Mouse (Mus musculus): Measurements from ENCODE around the gene Sbf1. TPM values are rescaled to one million over a fixed set of nuclear protein-coding genes. Genes with fewer than 3 reads are reported as not detected.
A peak's percentile ranks its signal among the peaks of the same experiment; 100 is the strongest.

Sbf1 gene
- total RNA-seq (2022), result 100 to 1,000 TPM in 2 of 4 experiments, 10 to 100 TPM in 2; 90.8 to 127 (median 101) TPM

GRCm38 (mm10) chr15:89315190-89315731 is at the start of gene Sbf1:
TSS of gene Sbf1 (minus strand) at chr15:89315311.
- peak; percentile 98 for DNase-seq

- DNase-seq, result no peak
Measured at GRCm38 (mm10) chr15:89363051-89363450, 47.9 kb upstream of the Sbf1 start.

GRCm38 (mm10) chr15:89358784-89359183 is 43.7 kb upstream of the Sbf1 start:
- no peak for DNase-seq

GRCm38 (mm10) chr15:89356372-89356771 is 41.3 kb upstream of the Sbf1 start:
- peak; percentile 45 for DNase-seq

GRCm38 (mm10) chr15:89355241-89356187 is 40.4 kb upstream of the Sbf1 start, which contains the start of the genes Lmf2 and Ncaph2:
TSS of gene Lmf2 (minus strand) at chr15:89355659.
TSS of gene Ncaph2 (plus strand) at chr15:89355719.
- peak; percentile 94 for DNase-seq

GRCm38 (mm10) chr15:89354455-89354854 is 39.3 kb upstream of the Sbf1 start:
- no peak for DNase-seq

GRCm38 (mm10) chr15:89353837-89354236 is 38.7 kb upstream of the Sbf1 start:
- DNase-seq, result no peak

GRCm38 (mm10) chr15:89352795-89353194 is 37.7 kb upstream of the Sbf1 start:
- DNase-seq, result no peak

- no peak for DNase-seq
Measured at GRCm38 (mm10) chr15:89352054-89352453, 36.9 kb upstream of the Sbf1 start.

GRCm38 (mm10) chr15:89351302-89351701 is 36.2 kb upstream of the Sbf1 start:
- DNase-seq, result no peak

- DNase-seq, result no peak
Measured at GRCm38 (mm10) chr15:89350447-89350846, 35.3 kb upstream of the Sbf1 start.

- DNase-seq, result no peak
Measured at GRCm38 (mm10) chr15:89343325-89343724, 28.2 kb upstream of the Sbf1 start.

GRCm38 (mm10) chr15:89341678-89342077 is 26.6 kb upstream of the Sbf1 start:
- DNase-seq, result no peak

- DNase-seq, result no peak
Measured at GRCm38 (mm10) chr15:89340136-89340535, 25.0 kb upstream of the Sbf1 start.

- no peak for DNase-seq
Measured at GRCm38 (mm10) chr15:89339696-89340095, 24.6 kb upstream of the Sbf1 start.

GRCm38 (mm10) chr15:89336422-89336821 is 21.3 kb upstream of the Sbf1 start:
- DNase-seq, result no peak

GRCm38 (mm10) chr15:89334774-89335537 is 19.8 kb upstream of the Sbf1 start:
- no peak for DNase-seq

- no peak for DNase-seq
Measured at GRCm38 (mm10) chr15:89334271-89334670, 19.2 kb upstream of the Sbf1 start, which contains the start of gene Miox. TSS of gene Miox (plus strand) at chr15:89334398.

GRCm38 (mm10) chr15:89326441-89326840 is 11.3 kb upstream of the Sbf1 start:
- DNase-seq, result no peak

GRCm38 (mm10) chr15:89323656-89324055 is 8.5 kb upstream of the Sbf1 start:
- DNase-seq, result no peak

GRCm38 (mm10) chr15:89322670-89323522 is 7.8 kb upstream of the Sbf1 start, which contains the start of gene Adm2:
TSS of gene Adm2 (plus strand) at chr15:89322720.
- DNase-seq, result no peak

- no peak for DNase-seq
Measured at GRCm38 (mm10) chr15:89321264-89321663, 6.2 kb upstream of the Sbf1 start.

Data from adrenal gland, adult 8-10 months (tissue).